Mouse (Mus musculus) heart, postnatal 0 days (tissue): ENCODE data around the gene Tbc1d10a. TPM values are rescaled to one million over a fixed set of nuclear protein-coding genes. Genes with fewer than 3 reads are reported as not detected.

Experiments used
- ATAC-seq: fragments of 200-750 bp; cut with Nextera tagmentation; 2 replicates; pipeline ENCODE4 v1.8.0; 2017; ENCODE audit warnings: low read depth, moderate number of reproducible peaks, moderate library complexity; ENCODE audit not compliant: insufficient read depth
- DNase-seq: peaks from one replicate; pipeline ENCODE4 v3.0.0-alpha.2; 2016; ENCODE audit warnings: low spot score
- H3K27ac ChIP-seq: fragments of 300-500 bp; sonication (generic); 2 replicates; pipeline ENCODE4 v1.5.1; 2014; ENCODE audit warnings: low read depth, mild to moderate bottlenecking
- H3K27me3 ChIP-seq: fragments of 300-500 bp; sonication (generic); 2 replicates; pipeline ENCODE4 v1.6.1; 2014; ENCODE audit warnings: low read length, mixed read lengths; ENCODE audit not compliant: control insufficient read depth, insufficient read depth
- H3K36me3 ChIP-seq: fragments of 300-500 bp; sonication (generic); replicated peaks from 2 replicates; pipeline ENCODE4 v1.6.1; 2014; ENCODE audit warnings: low read length, mixed read lengths; ENCODE audit not compliant: control insufficient read depth, insufficient read depth
- H3K4me1 ChIP-seq: fragments of 300-500 bp; sonication (generic); 2 replicates; pipeline ENCODE4 v1.6.1; 2014; ENCODE audit warnings: antibody characterized with exemption; ENCODE audit not compliant: control insufficient read depth, insufficient read depth
- H3K4me2 ChIP-seq: fragments of 300-500 bp; sonication (generic); 2 replicates; pipeline ENCODE4 v1.6.1; 2014; ENCODE audit warnings: low read depth, mild to moderate bottlenecking, low read length, moderate library complexity
- H3K4me3 ChIP-seq: fragments of 300-500 bp; sonication (generic); 2 replicates; pipeline ENCODE4 v1.5.1; 2014; ENCODE audit warnings: low read depth, low read length
- H3K9ac ChIP-seq: fragments of 300-500 bp; sonication (generic); replicated peaks from 2 replicates; pipeline ENCODE4 v1.6.1; 2014; ENCODE audit warnings: low read depth, low read length, mixed read lengths
- H3K9me3 ChIP-seq: fragments of 300-500 bp; sonication (generic); replicated peaks from 2 replicates; pipeline ENCODE4 v1.6.1; 2016; ENCODE audit warnings: low read length; ENCODE audit not compliant: control insufficient read depth
- CTCF ChIP-seq: IDR thresholded peaks from 2 replicates; pipeline ENCODE4 v1.5.1; 2016; ENCODE audit warnings: antibody characterized with exemption, control low read depth, low read depth
- EP300 ChIP-seq: IDR thresholded peaks from 2 replicates; pipeline ENCODE4 v1.6.1; 2016; ENCODE audit warnings: antibody characterized with exemption, low read depth
- WGBS: fragments of 180-500 bp; shearing (Covaris S2); extraction: QIAGEN DNeasy Blood & Tissue Kit; methylation state at CpG from one replicate; pipeline ENCODE4 v1.1.7; 2014; 5-methylcytosine and 5-hydroxymethylcytosine counted together
- polyA plus RNA-seq: library from polyadenylated mRNA; unstranded; fragments of >200 nt; fragmentation: Nextera tagmentation; extraction: Ambion mirVana; gene quantifications from 2 replicates; pipeline ENCODE4 v1.2.1, GENCODE M21; 2015
- total RNA-seq: library from RNA; depleted of rRNA; stranded (reverse); fragments of >200 nt; gene quantifications from 2 replicates; pipeline ENCODE4 v1.2.3, GENCODE M21; 2014; ENCODE audit warnings: low replicate concordance

Gene Tbc1d10a
- total and polyA plus RNA-seq, 2 experiments from 2014 or later, result 10.9 to 31.3 TPM

- Histone ChIP-seq H3K27me3 (no peaks in the 10 kb centered on the region), H3K4me1 (peaks cover 26% of the 10 kb centered on the region; the same call in 1 of the 2 replicates), H3K36me3 (no peaks in the 10 kb centered on the region), H3K4me2 (no peak overlapping the region), H3K9me3 (no peaks in the 10 kb centered on the region), H3K27ac (no peak overlapping the region), H3K4me3 (no peak overlapping the region), H3K9ac (no peak overlapping the region)
- TF ChIP-seq CTCF (peak; percentile 75), EP300 (no peak)
- WGBS, result 53% methylated on average over 28 of the region's 28 CpGs
- ATAC-seq (no peak), DNase-seq (no peak)
Measured at GRCm38 (mm10) chr11:4220443-4221400, 34.1 kb downstream of the Tbc1d10a start.

DNA sequence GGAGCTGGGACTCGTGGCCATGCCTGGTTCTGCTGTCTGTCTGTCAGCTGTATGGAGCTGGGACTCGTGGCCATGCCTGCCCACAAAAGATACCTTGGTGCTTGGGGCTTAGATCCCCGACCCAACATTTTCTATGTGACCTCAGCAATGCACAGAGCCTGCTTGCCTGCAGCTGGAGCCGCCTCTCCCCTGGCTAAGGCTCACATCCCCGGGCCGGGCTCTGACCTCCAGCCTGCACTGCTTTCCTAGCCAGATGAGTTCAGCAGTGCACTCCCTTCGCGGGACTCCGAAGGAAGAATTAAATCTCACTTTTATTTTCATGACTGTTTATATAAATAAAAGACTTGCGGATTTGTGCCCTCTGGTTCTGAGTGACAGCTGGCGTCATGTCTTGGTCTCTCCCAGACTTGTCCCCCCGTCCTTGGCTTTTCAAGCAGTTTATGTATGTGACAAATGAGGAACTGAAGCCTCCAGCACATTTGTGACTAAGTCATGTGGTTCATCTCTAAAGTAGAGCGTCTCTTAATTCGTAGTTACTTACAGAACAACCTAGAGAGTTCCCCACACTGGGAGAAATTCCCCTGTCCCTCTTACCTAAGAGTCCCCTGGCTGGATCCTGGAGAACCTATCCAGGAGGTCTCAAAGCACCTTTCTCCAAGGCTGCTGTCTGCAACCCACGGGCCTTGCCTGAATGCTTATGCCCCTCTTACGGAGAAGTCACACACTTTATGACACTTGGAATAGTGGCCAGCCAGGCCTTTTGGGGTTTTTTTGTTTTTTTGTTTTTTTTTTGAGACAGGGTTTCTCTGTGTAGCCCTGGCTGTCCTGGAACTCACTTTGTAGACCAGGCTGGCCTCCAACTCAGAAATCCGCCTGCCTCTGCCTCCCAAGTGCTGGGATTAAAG, 35.7 kb downstream of the Tbc1d10a start:
- H3K27ac ChIP-seq, result no peak overlapping the region
- ATAC-seq (no peak), DNase-seq (no peak)
- H3K4me1 ChIP-seq, result peaks cover 12% of the 10 kb centered on the region; the same call in 1 of the 2 replicates
- no peak overlapping the region for H3K4me2 ChIP-seq
- H3K4me3 ChIP-seq, result no peak overlapping the region
- TF ChIP-seq CTCF (no peak), EP300 (no peak)
- no peak overlapping the region for H3K9ac ChIP-seq
- WGBS, result 70% methylated on average over 17 of the region's 17 CpGs
- no peaks in the 10 kb centered on the region for H3K9me3 ChIP-seq
- H3K36me3 ChIP-seq, result no peaks in the 10 kb centered on the region
- H3K27me3 ChIP-seq, result no peaks in the 10 kb centered on the region

GRCm38 (mm10) chr11:4223393-4224188, 37.0 kb downstream of the Tbc1d10a start:
- no peaks in the 10 kb centered on the region for H3K27me3 ChIP-seq
- ATAC-seq (no peak), DNase-seq (no peak)
- no peaks in the 10 kb centered on the region for H3K9me3 ChIP-seq
- H3K27ac ChIP-seq, result no peak overlapping the region
- peaks cover 6% of the 10 kb centered on the region; the same call in 1 of the 2 replicates for H3K4me1 ChIP-seq
- H3K4me2 ChIP-seq, result no peak overlapping the region
- H3K4me3 ChIP-seq, result no peak overlapping the region
- WGBS, result 29% methylated on average over 7 of the region's 7 CpGs
- H3K9ac ChIP-seq, result no peak overlapping the region
- no peaks in the 10 kb centered on the region for H3K36me3 ChIP-seq
- TF ChIP-seq EP300 (no peak), CTCF (no peak)

- Histone ChIP-seq H3K4me2 (no peak overlapping the region), H3K27ac (no peak overlapping the region), H3K9ac (no peak overlapping the region), H3K9me3 (no peaks in the 10 kb centered on the region), H3K36me3 (no peaks in the 10 kb centered on the region), H3K4me1 (peaks cover 2% of the 10 kb centered on the region; the same call in 1 of the 2 replicates), H3K27me3 (no peaks in the 10 kb centered on the region), H3K4me3 (no peak overlapping the region)
- TF ChIP-seq EP300 (no peak), CTCF (no peak)
- ATAC-seq, result no peak
- 42% methylated on average over 2 of the region's 2 CpGs for WGBS
- DNase-seq, result no peak
Measured at GRCm38 (mm10) chr11:4224223-4224622, 37.6 kb downstream of the Tbc1d10a start.
